Mouse (Mus musculus) forebrain, embryonic 12.5 days (tissue): ENCODE measurements around the gene Cdkn2b. TPM values are rescaled to one million over a fixed set of nuclear protein-coding genes. Genes with fewer than 3 reads are reported as not detected.
A peak's percentile ranks its signal among the peaks of the same experiment; 100 is the strongest.

Experiments used
- ATAC-seq: fragments of 200-750 bp; cut with Nextera tagmentation; 2 replicates; pipeline ENCODE4 v1.8.0; 2017; ENCODE audit warnings: moderate TSS enrichment; ENCODE audit not compliant: low FRiP score
- H3K27ac ChIP-seq: fragments of 300-500 bp; sonication (generic); 2 replicates; pipeline ENCODE4 v1.5.1; 2016; ENCODE audit warnings: mild to moderate bottlenecking
- H3K27me3 ChIP-seq: fragments of 300-500 bp; sonication (generic); 2 replicates; pipeline ENCODE4 v1.6.1; 2016; ENCODE audit warnings: mild to moderate bottlenecking
- H3K36me3 ChIP-seq: fragments of 300-500 bp; sonication (generic); replicated peaks from 2 replicates; pipeline ENCODE4 v1.6.1; 2016; ENCODE audit warnings: mild to moderate bottlenecking
- H3K4me1 ChIP-seq: fragments of 300-500 bp; sonication (generic); 2 replicates; pipeline ENCODE4 v1.6.1; 2016
- H3K4me2 ChIP-seq: fragments of 300-500 bp; sonication (generic); 2 replicates; pipeline ENCODE4 v1.6.1; 2016; ENCODE audit warnings: mild to moderate bottlenecking, moderate library complexity
- H3K4me3 ChIP-seq: fragments of 300-500 bp; sonication (generic); replicated peaks from 2 replicates; pipeline ENCODE4 v1.5.1; 2016; ENCODE audit warnings: mild to moderate bottlenecking
- H3K9ac ChIP-seq: fragments of 300-500 bp; sonication (generic); 2 replicates; pipeline ENCODE4 v1.6.1; 2016; ENCODE audit warnings: mild to moderate bottlenecking
- H3K9me3 ChIP-seq: fragments of 300-500 bp; sonication (generic); 2 replicates; pipeline ENCODE4 v1.6.1; 2016
- WGBS: fragments of 180-500 bp; shearing (Covaris S2); methylation state at CpG from one replicate; pipeline ENCODE4 v1.1.7; 2016; 5-methylcytosine and 5-hydroxymethylcytosine counted together
- polyA plus RNA-seq: library from polyadenylated mRNA; unstranded; fragments of >200 nt; fragmentation: Nextera tagmentation; extraction: Ambion mirVana; gene quantifications from 2 replicates; pipeline ENCODE4 v1.2.1, GENCODE M21; 2016

Gene Cdkn2b
- polyA plus RNA-seq, 1 experiment from 2014 or later: 0.27 TPM

DNA sequence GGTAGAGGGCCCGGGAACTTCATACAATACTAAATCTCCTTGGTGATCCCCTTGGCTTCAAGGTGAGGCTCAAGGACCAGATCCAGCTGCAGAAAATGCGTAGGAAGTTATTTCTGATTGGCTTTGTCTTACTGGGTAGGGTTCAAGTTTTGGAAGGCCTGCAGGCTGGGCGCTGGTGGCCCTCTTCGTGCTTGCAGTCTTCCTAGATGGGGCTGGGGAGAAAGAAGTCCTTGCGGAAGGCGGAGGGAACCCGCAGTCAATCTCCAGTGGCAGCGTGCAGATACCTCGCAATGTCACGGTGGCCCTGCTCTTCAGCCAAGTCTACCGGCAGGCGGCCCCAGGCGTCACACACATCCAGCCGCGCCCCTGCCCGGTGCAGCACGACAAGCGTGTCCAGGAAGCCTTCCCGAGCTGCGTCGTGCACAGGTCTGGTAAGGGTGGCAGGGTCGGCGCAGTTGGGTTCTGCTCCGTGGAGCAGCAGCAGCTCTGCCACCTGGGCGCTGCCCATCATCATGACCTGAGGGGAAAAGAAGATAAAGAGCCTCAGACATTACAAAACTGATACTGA lies 4.0 kb downstream of the Cdkn2b start:
- Histone ChIP-seq H3K27ac (no peak overlapping the region), H3K27me3 (peaks cover 90% of the 10 kb centered on the region), H3K36me3 (no peaks in the 10 kb centered on the region), H3K9ac (no peak overlapping the region), H3K4me2 (no peak overlapping the region), H3K9me3 (no peaks in the 10 kb centered on the region), H3K4me3 (no peak overlapping the region), H3K4me1 (peaks cover 14% of the 10 kb centered on the region; the same call in 1 of the 2 replicates)
- ATAC-seq: no peak
- under 1% methylated on average over 25 of the region's 25 CpGs for WGBS

DNA sequence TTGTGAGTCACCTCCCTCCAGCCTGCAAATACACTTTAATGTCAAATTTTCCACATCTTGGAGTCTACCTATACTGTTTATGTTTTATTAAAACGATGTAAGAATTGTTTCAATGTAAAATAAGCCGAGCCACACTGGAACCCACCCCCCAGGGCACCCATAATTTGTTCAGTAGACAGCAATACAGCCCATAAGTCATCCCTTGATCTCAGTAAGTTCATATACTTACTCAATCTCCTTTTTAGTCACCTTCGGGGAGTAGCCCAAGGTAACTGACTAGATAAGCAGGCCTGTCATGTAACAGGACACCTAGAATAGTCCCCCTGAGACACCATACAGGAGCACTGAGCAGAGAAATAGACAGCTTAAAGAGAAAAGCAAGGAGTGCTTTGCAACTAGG lies 5.1 kb downstream of the Cdkn2b start:
- Histone ChIP-seq H3K9me3 (no peaks in the 10 kb centered on the region), H3K9ac (no peak overlapping the region), H3K27me3 (peaks cover 88% of the 10 kb centered on the region), H3K4me3 (no peak overlapping the region), H3K27ac (no peak overlapping the region), H3K36me3 (no peaks in the 10 kb centered on the region), H3K4me2 (no peak overlapping the region), H3K4me1 (peaks cover 10% of the 10 kb centered on the region; the same call in 1 of the 2 replicates)
- WGBS: 3% methylated on average over 3 of the region's 3 CpGs
- no peak for ATAC-seq

DNA sequence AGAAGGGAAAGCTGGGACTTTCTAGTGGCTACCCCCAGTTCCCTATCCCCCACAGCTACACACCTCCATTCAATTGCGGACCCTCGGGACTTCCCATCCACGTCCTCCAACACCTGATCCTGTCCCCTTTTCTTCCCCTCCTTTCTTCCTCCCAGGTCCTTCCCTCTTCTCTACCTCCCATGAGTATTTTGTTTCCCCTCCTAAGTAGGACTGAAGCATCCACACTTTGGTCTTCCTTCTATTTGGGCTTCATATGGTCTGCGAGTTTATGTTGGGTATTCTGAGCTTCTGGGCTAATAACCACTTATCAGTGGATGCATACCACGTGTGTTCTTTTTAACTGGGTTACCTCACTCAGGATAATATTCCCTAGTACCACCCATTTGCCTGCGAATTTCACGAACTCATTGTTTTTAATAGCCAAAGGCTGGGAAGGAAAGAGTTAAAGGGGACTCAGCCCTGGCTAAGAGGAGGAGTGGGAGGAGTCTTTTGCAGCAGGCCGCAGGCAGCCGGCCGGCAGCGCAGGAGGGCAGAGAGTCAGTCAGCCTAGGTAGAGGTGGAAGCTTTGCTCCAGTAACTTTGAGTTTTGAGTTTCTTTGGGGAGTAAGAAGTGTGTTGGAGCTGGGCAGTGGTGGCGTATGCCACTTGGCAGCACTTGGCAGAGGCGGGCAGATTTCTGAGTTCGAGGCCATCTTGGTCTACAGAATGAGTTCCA lies 7.4 kb downstream of the Cdkn2b start:
- Histone ChIP-seq H3K9ac (no peak overlapping the region), H3K9me3 (no peaks in the 10 kb centered on the region), H3K4me1 (peaks cover 4% of the 10 kb centered on the region; the same call in 1 of the 2 replicates), H3K27me3 (peaks cover 90% of the 10 kb centered on the region), H3K4me3 (no peak overlapping the region), H3K27ac (no peak overlapping the region), H3K36me3 (no peaks in the 10 kb centered on the region), H3K4me2 (no peak overlapping the region)
- WGBS: 2% methylated on average over 14 of the region's 14 CpGs
- peak; percentile 60; the same call in 1 of the 2 replicates for ATAC-seq

DNA sequence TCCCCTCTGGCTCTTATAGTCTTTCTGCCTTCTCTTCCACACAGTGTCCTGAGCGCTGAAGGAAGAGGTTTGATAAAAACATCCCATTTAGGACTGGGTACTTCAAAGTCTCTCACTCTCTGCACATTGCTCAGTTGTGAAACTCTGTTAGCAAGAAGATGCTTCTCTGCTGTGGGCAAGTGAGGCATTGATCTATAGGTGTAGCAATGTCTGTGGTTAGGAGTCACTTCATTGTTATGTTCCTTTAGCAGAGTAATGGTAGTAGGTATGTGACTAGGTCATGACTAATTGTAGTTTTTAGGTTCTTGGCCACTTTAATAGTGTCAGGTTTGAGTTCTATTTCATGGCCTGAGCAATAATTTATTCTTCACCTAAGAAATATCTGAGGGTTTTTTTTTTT lies 8.7 kb downstream of the Cdkn2b start:
- Histone ChIP-seq H3K27me3 (peaks cover 86% of the 10 kb centered on the region), H3K9me3 (no peaks in the 10 kb centered on the region), H3K4me2 (no peak overlapping the region), H3K4me1 (peaks cover 4% of the 10 kb centered on the region; the same call in 1 of the 2 replicates), H3K27ac (no peak overlapping the region), H3K9ac (no peak overlapping the region), H3K4me3 (no peak overlapping the region), H3K36me3 (no peaks in the 10 kb centered on the region)
- WGBS: 3% methylated on average over 1 of the region's 1 CpGs
- ATAC-seq: no peak

DNA sequence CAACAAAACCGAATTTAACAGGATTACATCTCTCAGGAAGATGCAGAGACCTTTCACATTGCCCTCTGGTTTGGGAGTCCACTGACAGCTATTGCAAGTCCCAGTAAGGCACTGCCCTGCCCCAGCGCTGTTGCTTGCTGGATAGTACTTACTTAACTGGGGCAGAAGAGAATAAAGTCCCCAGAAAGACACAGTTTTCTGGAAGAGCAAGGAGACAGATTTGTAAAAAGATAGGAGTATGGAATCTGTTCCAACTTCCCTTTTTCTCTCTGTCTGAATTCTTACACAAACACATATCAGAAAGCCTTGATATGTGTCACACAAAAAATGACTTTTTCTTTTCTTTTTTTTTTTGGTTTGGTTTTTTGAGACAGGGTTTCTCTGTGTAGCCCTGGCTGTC lies 11.1 kb downstream of the Cdkn2b start:
- Histone ChIP-seq H3K4me3 (no peak overlapping the region), H3K36me3 (no peaks in the 10 kb centered on the region)
- 3% methylated on average over 2 of the region's 2 CpGs for WGBS

DNA sequence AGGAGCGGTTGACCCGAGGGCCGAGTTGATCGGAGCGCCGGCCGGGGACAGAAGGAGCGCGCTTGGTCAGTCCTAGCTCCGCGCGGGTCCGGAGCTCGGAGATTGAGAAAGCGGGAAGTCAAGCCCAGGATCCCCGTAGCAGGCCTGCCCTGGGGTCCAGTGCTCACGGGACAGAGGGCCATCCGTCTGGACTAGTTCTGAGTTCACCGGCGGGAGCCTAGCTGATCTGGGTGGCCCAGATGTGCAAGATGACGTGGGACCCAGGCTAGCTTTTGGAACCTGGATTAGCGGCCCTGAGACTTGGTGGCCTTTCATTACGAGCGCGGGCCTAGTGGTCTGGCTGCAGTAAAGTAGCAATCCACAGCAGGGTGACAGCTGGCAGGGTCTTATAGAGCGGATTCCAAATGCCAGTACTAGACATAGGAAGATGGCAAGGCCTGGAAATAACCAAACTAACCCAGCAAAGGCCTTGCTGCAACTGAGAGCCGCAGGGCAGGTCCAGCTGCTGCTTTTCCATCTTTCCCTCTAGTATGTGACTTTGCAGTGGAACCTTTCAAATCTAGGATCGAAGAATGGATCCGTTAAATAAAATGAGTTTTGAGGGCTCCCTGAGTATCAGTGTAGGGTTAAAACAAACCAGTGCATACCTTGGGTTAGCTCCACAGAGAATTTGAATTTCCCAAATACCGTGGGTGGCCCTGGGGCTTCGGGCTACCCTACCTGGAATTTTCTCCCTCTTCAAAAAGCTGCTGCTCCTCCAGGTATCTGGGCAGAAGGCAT lies 15.2 kb downstream of the Cdkn2b start:
- peaks cover 87% of the 10 kb centered on the region for H3K27me3 ChIP-seq
- no peaks in the 10 kb centered on the region for H3K9me3 ChIP-seq
- H3K36me3 ChIP-seq: no peaks in the 10 kb centered on the region
- H3K4me2 ChIP-seq: peak overlapping the region; percentile 93
- peak overlapping the region; percentile 43; the same call in 1 of the 2 replicates for H3K9ac ChIP-seq
- H3K4me1 ChIP-seq: peaks cover 17% of the 10 kb centered on the region
- no peak overlapping the region for H3K27ac ChIP-seq
- peak overlapping the region; percentile 49 for H3K4me3 ChIP-seq
- peak; percentile 47 for ATAC-seq
- WGBS: 1% methylated on average over 31 of the region's 31 CpGs

More for the DNA sequence above, 11.1 kb downstream of the Cdkn2b start:
- no peak overlapping the region for H3K27ac ChIP-seq
- no peak for ATAC-seq
- peaks cover 13% of the 10 kb centered on the region for H3K4me1 ChIP-seq
- H3K9me3 ChIP-seq: no peaks in the 10 kb centered on the region
- peaks cover 87% of the 10 kb centered on the region for H3K27me3 ChIP-seq
- H3K4me2 ChIP-seq: no peak overlapping the region
- H3K9ac ChIP-seq: no peak overlapping the region

DNA sequence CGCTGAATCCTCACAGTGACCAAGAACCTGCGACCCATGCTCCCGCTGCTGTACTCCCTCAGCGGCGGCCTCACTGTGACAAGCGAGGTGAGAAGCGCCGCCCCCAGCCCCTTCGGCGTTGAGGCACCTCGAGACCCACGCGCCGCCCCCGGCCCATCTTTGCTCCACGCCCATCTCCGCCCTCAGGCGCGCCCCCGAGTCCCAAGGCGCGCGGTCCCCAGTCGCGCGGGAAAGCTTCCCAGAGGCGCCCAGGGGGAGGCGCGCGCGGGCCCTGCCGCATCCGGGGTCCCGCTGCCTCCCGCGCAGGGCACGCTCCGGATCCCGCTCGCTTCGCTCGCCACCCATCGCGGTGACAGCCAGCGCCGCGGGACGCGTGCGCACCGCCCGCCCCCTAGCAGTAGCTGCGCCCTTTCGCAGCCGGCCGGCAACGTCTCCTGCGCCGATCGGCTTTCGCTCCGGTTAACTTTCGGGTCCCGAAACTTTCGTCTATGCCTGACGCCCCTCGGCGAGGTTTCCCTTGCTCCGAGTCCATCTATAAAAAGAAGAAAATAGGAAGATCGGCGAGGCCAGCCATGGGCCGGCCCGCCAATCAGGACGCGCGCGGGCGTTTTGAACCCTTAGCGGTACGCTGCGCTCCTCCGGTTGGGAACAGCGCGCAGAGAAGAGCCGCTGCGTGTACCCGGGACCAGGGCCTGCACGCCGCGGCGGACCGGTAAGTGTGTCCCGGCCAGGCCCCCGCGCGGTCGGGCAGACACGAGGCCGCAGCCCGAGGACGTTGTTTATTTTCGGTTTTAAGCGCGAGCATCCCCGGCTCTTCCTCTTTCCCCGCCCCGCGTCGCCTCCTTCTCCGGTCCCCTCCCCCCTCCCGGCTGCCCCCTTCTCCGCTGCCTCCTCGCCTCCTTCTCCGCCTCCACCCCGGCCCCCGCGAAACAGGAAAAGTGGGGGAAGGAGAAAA lies 16.1 kb downstream of the Cdkn2b start, which contains the start of gene Cdkn2a:
TSS of gene Cdkn2a (minus strand) at position 168 of the 955 bp plus-strand sequence.
- ATAC-seq: peak; percentile 90
- WGBS: under 1% methylated on average over 112 of the region's 117 CpGs
- H3K27ac ChIP-seq: no peak within 1 kb of the TSS

DNA sequence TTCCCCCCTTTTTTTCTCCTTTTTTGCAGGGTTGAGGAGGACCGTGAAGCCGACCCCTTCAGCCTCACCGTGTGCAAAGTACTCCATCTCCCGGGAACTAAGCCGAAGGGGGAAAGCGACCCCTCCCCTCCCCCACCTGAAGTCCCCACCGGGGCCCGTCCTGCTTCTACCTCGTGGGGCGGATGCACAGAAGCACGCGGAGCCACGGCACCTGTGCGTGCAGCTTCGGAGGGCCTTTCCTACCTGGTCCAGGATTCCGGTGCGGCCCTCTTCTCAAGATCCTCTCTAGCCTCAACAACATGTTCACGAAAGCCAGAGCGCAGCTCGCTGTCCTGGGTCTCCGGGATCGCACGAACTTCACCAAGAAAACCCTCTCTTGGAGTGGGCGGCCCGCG lies 16.8 kb downstream of the Cdkn2b start:
- Histone ChIP-seq H3K4me2 (peak overlapping the region; percentile 93), H3K36me3 (no peaks in the 10 kb centered on the region), H3K27ac (no peak overlapping the region), H3K4me1 (peaks cover 17% of the 10 kb centered on the region), H3K9ac (peak overlapping the region; percentile 43; the same call in 1 of the 2 replicates), H3K9me3 (no peaks in the 10 kb centered on the region), H3K4me3 (peak overlapping the region; percentile 49), H3K27me3 (peaks cover 87% of the 10 kb centered on the region)
- ATAC-seq: 0 out of 2 replicates have a peak, but pooled peaks have one; percentile 7
- WGBS: 1% methylated on average over 26 of the region's 26 CpGs

More for the DNA sequence above, 16.1 kb downstream of the Cdkn2b start, which contains the start of gene Cdkn2a:
- peaks cover 17% of the 10 kb centered on the region for H3K4me1 ChIP-seq
- peak within 1 kb of the TSS; percentile 93 for H3K4me2 ChIP-seq
- no peaks in the 10 kb centered on the region for H3K9me3 ChIP-seq
- H3K4me3 ChIP-seq: peak within 1 kb of the TSS; percentile 49
- H3K27me3 ChIP-seq: peaks cover 87% of the 10 kb centered on the region
- H3K9ac ChIP-seq: peak within 1 kb of the TSS; percentile 43
- no peaks in the 10 kb centered on the region for H3K36me3 ChIP-seq

DNA sequence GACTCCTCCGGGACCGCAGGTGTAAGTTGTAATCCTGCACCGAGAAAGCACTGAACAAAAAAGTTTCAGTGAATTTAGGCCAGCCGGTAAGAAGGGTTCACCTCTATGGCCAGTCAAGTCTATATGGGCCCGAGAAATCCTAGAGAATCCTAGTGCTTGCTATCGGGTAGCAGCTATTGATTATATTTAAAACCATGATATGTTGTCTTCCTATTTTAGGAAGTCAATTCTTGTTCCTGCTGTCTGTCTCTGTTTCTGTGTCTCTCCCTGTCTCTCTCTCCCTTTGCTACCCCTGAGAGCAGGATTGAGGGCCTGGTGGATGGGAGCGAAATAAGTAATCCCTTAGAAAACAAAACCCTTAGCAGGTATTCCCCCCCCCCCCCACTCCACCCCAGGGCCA lies 17.3 kb downstream of the Cdkn2b start:
- Histone ChIP-seq H3K36me3 (no peaks in the 10 kb centered on the region), H3K9me3 (no peaks in the 10 kb centered on the region), H3K4me1 (peaks cover 17% of the 10 kb centered on the region), H3K4me3 (no peak overlapping the region), H3K4me2 (no peak overlapping the region), H3K27ac (no peak overlapping the region), H3K27me3 (peaks cover 91% of the 10 kb centered on the region), H3K9ac (no peak overlapping the region)
- ATAC-seq: no peak
- WGBS: 4% methylated on average over 7 of the region's 7 CpGs

DNA sequence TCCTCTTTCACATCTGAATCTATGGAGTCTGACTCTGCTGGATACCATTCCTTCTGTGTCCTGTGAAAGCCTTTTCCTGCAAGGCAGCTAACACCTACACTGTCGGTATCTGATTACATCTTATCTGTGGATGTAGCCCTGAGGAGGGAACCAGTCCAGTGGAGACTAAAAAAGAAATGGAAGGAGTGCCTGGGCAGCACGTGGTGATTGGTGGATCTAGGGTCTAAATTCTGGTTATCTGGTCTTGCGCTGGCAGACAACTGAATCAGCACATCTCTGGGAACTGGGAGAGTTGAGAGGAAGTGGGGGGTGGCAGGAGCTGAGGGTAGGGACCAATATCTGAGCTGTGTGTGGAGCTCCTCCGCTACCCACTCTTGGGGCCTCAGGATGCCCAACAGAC lies 21.8 kb downstream of the Cdkn2b start:
- 0% methylated on average over 4 of the region's 4 CpGs for WGBS
- peaks cover under 1% of the 10 kb centered on the region for H3K4me1 ChIP-seq
- no peaks in the 10 kb centered on the region for H3K9me3 ChIP-seq
- H3K4me2 ChIP-seq: no peak overlapping the region
- no peak for ATAC-seq
- no peaks in the 10 kb centered on the region for H3K36me3 ChIP-seq
- H3K4me3 ChIP-seq: no peak overlapping the region
- H3K27ac ChIP-seq: no peak overlapping the region
- H3K27me3 ChIP-seq: peaks cover 83% of the 10 kb centered on the region
- no peak overlapping the region for H3K9ac ChIP-seq

DNA sequence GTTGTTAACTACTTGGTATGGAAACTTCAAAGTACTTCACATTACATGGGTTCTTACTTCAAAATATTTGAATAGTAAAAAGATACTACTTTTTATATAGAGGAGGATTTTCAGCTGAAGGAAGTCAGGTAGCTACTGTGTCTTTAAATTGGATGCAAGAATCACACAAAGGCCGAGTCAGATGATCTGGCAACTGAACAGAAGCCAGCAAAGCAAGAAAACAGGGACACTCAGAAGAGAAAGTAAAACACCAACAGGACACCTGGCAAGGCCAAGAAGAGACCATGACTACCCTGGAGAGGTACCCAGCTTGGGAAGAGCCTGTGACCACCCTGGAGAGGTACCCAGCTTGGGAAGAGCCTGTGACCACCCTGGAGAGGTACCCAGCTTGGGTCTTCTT lies 24.3 kb downstream of the Cdkn2b start:
- Histone ChIP-seq H3K27ac (no peak overlapping the region), H3K27me3 (peaks cover 85% of the 10 kb centered on the region), H3K4me2 (no peak overlapping the region), H3K9ac (no peak overlapping the region), H3K9me3 (no peaks in the 10 kb centered on the region), H3K4me1 (peaks cover 6% of the 10 kb centered on the region), H3K4me3 (no peak overlapping the region), H3K36me3 (no peaks in the 10 kb centered on the region)
- ATAC-seq: no peak
- WGBS: 0% methylated on average over 1 of the region's 1 CpGs
